Mouse (Mus musculus) intestine, embryonic 16.5 days (tissue): Measurements from ENCODE around the gene Nle1. TPM values are rescaled to one million over a fixed set of nuclear protein-coding genes. Genes with fewer than 3 reads are reported as not detected.

Experiments used
- ATAC-seq: fragments of 200-750 bp; cut with Nextera tagmentation; 2 replicates; pipeline ENCODE4 v1.8.0; 2017; ENCODE audit warnings: moderate TSS enrichment, moderate library complexity
- H3K27ac ChIP-seq: fragments of 300-500 bp; sonication (generic); 2 replicates; pipeline ENCODE4 v1.5.1; 2014; ENCODE audit warnings: mild to moderate bottlenecking, low read length
- H3K27me3 ChIP-seq: fragments of 300-500 bp; sonication (generic); replicated peaks from 2 replicates; pipeline ENCODE4 v1.6.1; 2014; ENCODE audit warnings: low read length, control low read depth, mixed read lengths; ENCODE audit not compliant: control insufficient read depth, insufficient read depth
- H3K36me3 ChIP-seq: fragments of 300-500 bp; sonication (generic); 2 replicates; pipeline ENCODE4 v1.6.1; 2014; ENCODE audit warnings: low read length, control low read depth; ENCODE audit not compliant: control insufficient read depth, insufficient read depth
- H3K4me1 ChIP-seq: fragments of 300-500 bp; sonication (generic); 2 replicates; pipeline ENCODE4 v1.6.1; 2014; ENCODE audit warnings: low read length, control low read depth, mixed read lengths; ENCODE audit not compliant: control insufficient read depth, insufficient read depth
- H3K4me2 ChIP-seq: fragments of 300-500 bp; sonication (generic); 2 replicates; pipeline ENCODE4 v1.6.1; 2014; ENCODE audit warnings: low read depth, low read length, control low read depth
- H3K4me3 ChIP-seq: fragments of 300-500 bp; sonication (generic); 2 replicates; pipeline ENCODE4 v1.5.1; 2014; ENCODE audit warnings: mild to moderate bottlenecking, low read length
- H3K9ac ChIP-seq: fragments of 300-500 bp; sonication (generic); 2 replicates; pipeline ENCODE4 v1.6.1; 2014; ENCODE audit warnings: low read depth, low read length
- H3K9me3 ChIP-seq: fragments of 300-500 bp; sonication (generic); 2 replicates; pipeline ENCODE4 v1.6.1; 2016; ENCODE audit warnings: low read length, control low read depth; ENCODE audit not compliant: control insufficient read depth
- WGBS: fragments of 180-500 bp; shearing (Covaris S2); extraction: QIAGEN DNeasy Blood & Tissue Kit; methylation state at CpG from one replicate; pipeline ENCODE4 v1.1.7; 2014; 5-methylcytosine and 5-hydroxymethylcytosine counted together
- polyA plus RNA-seq: library from polyadenylated mRNA; unstranded; fragments of >200 nt; fragmentation: Nextera tagmentation; extraction: Ambion mirVana; gene quantifications from 2 replicates; pipeline ENCODE4 v1.2.1, GENCODE M21; 2015

The Nle1 gene
- polyA plus RNA-seq, 1 experiment from 2014 or later, result 31.2 TPM

GRCm38 (mm10) chr11:82921691-82922090 lies 13.5 kb upstream of the Nle1 start:
- Histone ChIP-seq H3K9me3 (no peaks in the 10 kb centered on the region), H3K36me3 (no peaks in the 10 kb centered on the region), H3K4me2 (no peak overlapping the region), H3K4me3 (no peak overlapping the region), H3K9ac (no peak overlapping the region), H3K4me1 (no peaks in the 10 kb centered on the region), H3K27ac (no peak overlapping the region), H3K27me3 (peaks cover 7% of the 10 kb centered on the region)
- 63% methylated on average over 4 of the region's 4 CpGs for WGBS
- ATAC-seq, result no peak

DNA sequence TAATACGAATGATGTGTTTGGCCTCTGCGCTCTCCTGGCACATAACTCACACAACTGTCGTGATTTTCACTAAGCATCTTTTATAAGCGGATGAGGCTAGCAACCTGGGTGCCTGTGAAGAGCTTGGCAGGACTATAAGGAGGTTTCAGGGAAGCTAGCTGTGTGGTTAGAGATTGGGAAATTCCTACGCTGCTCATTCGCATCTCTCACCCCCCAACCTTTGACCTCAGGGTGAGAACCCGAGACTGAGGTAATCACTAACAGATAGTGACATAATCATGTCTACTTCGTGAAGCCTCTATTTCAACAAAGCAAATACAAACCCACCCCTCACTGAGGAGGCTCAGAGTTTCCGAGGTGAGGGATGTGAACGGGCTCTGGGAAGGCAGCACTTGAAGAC lies 12.6 kb upstream of the Nle1 start:
- WGBS, result 44% methylated on average over 10 of the region's 10 CpGs
- no peak for ATAC-seq

GRCm38 (mm10) chr11:82914711-82915352 lies 6.6 kb upstream of the Nle1 start:
- WGBS, result 7% methylated on average over 16 of the region's 16 CpGs
- H3K4me3 ChIP-seq, result peak overlapping the region; percentile 2; the same call in 1 of the 2 replicates
- 0 out of 2 replicates have a peak, but pooled peaks cover 3% of the 10 kb centered on the region for H3K27me3 ChIP-seq

More for the DNA sequence above, 12.6 kb upstream of the Nle1 start:
- H3K36me3 ChIP-seq, result no peaks in the 10 kb centered on the region
- H3K27me3 ChIP-seq, result peaks cover 5% of the 10 kb centered on the region
- no peak overlapping the region for H3K9ac ChIP-seq
- H3K4me2 ChIP-seq, result no peak overlapping the region
- no peak overlapping the region for H3K4me3 ChIP-seq
- H3K27ac ChIP-seq, result no peak overlapping the region
- H3K9me3 ChIP-seq, result no peaks in the 10 kb centered on the region
- H3K4me1 ChIP-seq, result no peaks in the 10 kb centered on the region

GRCm38 (mm10) chr11:82910679-82911389 lies 2.6 kb upstream of the Nle1 start:
- no peak overlapping the region; the same call in 1 of the 2 replicates for H3K9ac ChIP-seq
- no peak for ATAC-seq
- H3K36me3 ChIP-seq, result no peaks in the 10 kb centered on the region

More at GRCm38 (mm10) chr11:82914711-82915352, 6.6 kb upstream of the Nle1 start:
- H3K9me3 ChIP-seq, result no peaks in the 10 kb centered on the region
- H3K27ac ChIP-seq, result no peak overlapping the region
- H3K4me2 ChIP-seq, result peak overlapping the region; percentile 34
- H3K9ac ChIP-seq, result no peak overlapping the region
- no peaks in the 10 kb centered on the region for H3K4me1 ChIP-seq
- ATAC-seq, result peak; percentile 46; the same call in 1 of the 2 replicates
- no peaks in the 10 kb centered on the region for H3K36me3 ChIP-seq

DNA sequence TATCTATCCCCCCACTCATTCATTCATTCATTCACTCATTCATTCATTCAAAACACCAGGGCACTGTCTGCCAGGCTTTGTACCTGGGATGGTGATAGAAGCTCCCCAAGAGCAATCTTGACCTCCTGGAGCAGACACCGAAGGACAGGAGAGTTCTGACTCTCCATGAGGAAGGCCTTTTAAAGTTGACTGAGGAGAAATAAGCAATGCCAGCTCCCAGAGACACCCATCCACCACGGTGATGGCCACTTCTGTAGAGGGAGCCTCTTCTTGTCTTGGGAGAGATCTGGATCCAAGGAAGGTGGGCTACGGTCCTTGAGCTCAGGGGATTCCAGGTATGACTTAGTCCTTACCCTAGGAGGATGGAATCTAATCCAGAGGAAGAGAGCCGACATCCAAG lies 2.0 kb upstream of the Nle1 start, which contains the start of gene Unc45b:
Gene Unc45b (plus strand): TSS at position 301 of the 400 bp plus-strand sequence.
- Histone ChIP-seq H3K4me3 (no peak within 1 kb of the TSS), H3K4me1 (peaks cover 4% of the 10 kb centered on the region), H3K27me3 (0 out of 2 replicates have a peak, but pooled peaks cover 3% of the 10 kb centered on the region), H3K4me2 (no peak within 1 kb of the TSS), H3K36me3 (no peaks in the 10 kb centered on the region), H3K27ac (no peak within 1 kb of the TSS), H3K9me3 (no peaks in the 10 kb centered on the region), H3K9ac (no peak within 1 kb of the TSS; the same call in 1 of the 2 replicates)
- WGBS, result 86% methylated on average over 4 of the region's 4 CpGs
- no peak for ATAC-seq

More at GRCm38 (mm10) chr11:82910679-82911389, 2.6 kb upstream of the Nle1 start:
- no peaks in the 10 kb centered on the region for H3K9me3 ChIP-seq
- H3K27ac ChIP-seq, result no peak overlapping the region
- 79% methylated on average over 11 of the region's 11 CpGs for WGBS
- no peak overlapping the region for H3K4me2 ChIP-seq
- no peak overlapping the region for H3K4me3 ChIP-seq
- 0 out of 2 replicates have a peak, but pooled peaks cover 3% of the 10 kb centered on the region for H3K27me3 ChIP-seq
- H3K4me1 ChIP-seq, result peaks cover 4% of the 10 kb centered on the region

GRCm38 (mm10) chr11:82908608-82908989 lies 388 bp upstream of the Nle1 start:
- H3K27ac ChIP-seq, result no peak overlapping the region
- 73% methylated on average over 3 of the region's 10 CpGs for WGBS
- H3K9ac ChIP-seq, result peak overlapping the region; percentile 89

GRCm38 (mm10) chr11:82905816-82906215 lies 2.4 kb downstream of the Nle1 start:
- Histone ChIP-seq H3K4me3 (no peak overlapping the region), H3K4me2 (no peak overlapping the region), H3K27ac (no peak overlapping the region), H3K4me1 (peaks cover 4% of the 10 kb centered on the region), H3K9me3 (no peaks in the 10 kb centered on the region), H3K9ac (no peak overlapping the region), H3K36me3 (peaks cover 20% of the 10 kb centered on the region), H3K27me3 (no peaks in the 10 kb centered on the region)
- WGBS, result 95% methylated on average over 5 of the region's 5 CpGs
- no peak for ATAC-seq

More at GRCm38 (mm10) chr11:82908608-82908989, 388 bp upstream of the Nle1 start:
- H3K4me3 ChIP-seq, result peak overlapping the region; percentile 82
- 0 out of 2 replicates have a peak, but pooled peaks cover 1% of the 10 kb centered on the region for H3K27me3 ChIP-seq
- H3K4me1 ChIP-seq, result peaks cover 4% of the 10 kb centered on the region
- H3K36me3 ChIP-seq, result 0 out of 2 replicates have a peak, but pooled peaks cover 6% of the 10 kb centered on the region
- ATAC-seq, result peak; percentile 19; the same call in 1 of the 2 replicates
- H3K9me3 ChIP-seq, result no peaks in the 10 kb centered on the region
- H3K4me2 ChIP-seq, result peak overlapping the region; percentile 75

GRCm38 (mm10) chr11:82904952-82905351 lies 3.3 kb downstream of the Nle1 start:
- 52% methylated on average over 8 of the region's 8 CpGs for WGBS
- H3K9ac ChIP-seq, result no peak overlapping the region
- ATAC-seq, result no peak
- no peaks in the 10 kb centered on the region for H3K27me3 ChIP-seq
- peaks cover 4% of the 10 kb centered on the region for H3K4me1 ChIP-seq
- no peak overlapping the region for H3K4me3 ChIP-seq
- H3K4me2 ChIP-seq, result no peak overlapping the region
- H3K27ac ChIP-seq, result no peak overlapping the region
- no peaks in the 10 kb centered on the region for H3K9me3 ChIP-seq
- peaks cover 20% of the 10 kb centered on the region for H3K36me3 ChIP-seq

GRCm38 (mm10) chr11:82901606-82902310 lies 6.5 kb downstream of the Nle1 start:
- no peak overlapping the region for H3K4me2 ChIP-seq
- peaks cover 23% of the 10 kb centered on the region for H3K36me3 ChIP-seq
- no peak for ATAC-seq
- H3K9ac ChIP-seq, result no peak overlapping the region
- 91% methylated on average over 20 of the region's 20 CpGs for WGBS
- no peaks in the 10 kb centered on the region for H3K4me1 ChIP-seq
- H3K27ac ChIP-seq, result no peak overlapping the region
- no peaks in the 10 kb centered on the region for H3K9me3 ChIP-seq
- H3K4me3 ChIP-seq, result no peak overlapping the region
- H3K27me3 ChIP-seq, result no peaks in the 10 kb centered on the region
